Mouse (Mus musculus) kidney, embryonic 15.5 days (tissue): ENCODE measurements around the gene Thap12. TPM values are rescaled to one million over a fixed set of nuclear protein-coding genes. Genes with fewer than 3 reads are reported as not detected.

Source experiments
- ATAC-seq: fragments of 200-750 bp; cut with Nextera tagmentation; replicated peaks from 2 replicates; pipeline ENCODE4 v1.8.0; 2017; ENCODE audit warnings: moderate TSS enrichment; ENCODE audit not compliant: low FRiP score
- H3K27ac ChIP-seq: fragments of 300-500 bp; sonication (generic); 2 replicates; pipeline ENCODE4 v1.5.1; 2015; ENCODE audit warnings: mild to moderate bottlenecking, inconsistent platforms
- H3K27me3 ChIP-seq: fragments of 300-500 bp; sonication (generic); 2 replicates; pipeline ENCODE4 v1.6.1; 2015; ENCODE audit warnings: inconsistent platforms
- H3K36me3 ChIP-seq: fragments of 300-500 bp; sonication (generic); 2 replicates; pipeline ENCODE4 v1.6.1; 2015; ENCODE audit warnings: inconsistent platforms
- H3K4me1 ChIP-seq: fragments of 300-500 bp; sonication (generic); 2 replicates; pipeline ENCODE4 v1.6.1; 2015; ENCODE audit warnings: inconsistent platforms
- H3K4me2 ChIP-seq: fragments of 300-500 bp; sonication (generic); 2 replicates; pipeline ENCODE4 v1.6.1; 2015; ENCODE audit warnings: moderate library complexity, mild to moderate bottlenecking, inconsistent platforms
- H3K4me3 ChIP-seq: fragments of 300-500 bp; sonication (generic); replicated peaks from 2 replicates; pipeline ENCODE4 v1.5.1; 2015; ENCODE audit warnings: mild to moderate bottlenecking, inconsistent platforms
- H3K9ac ChIP-seq: fragments of 300-500 bp; sonication (generic); 2 replicates; pipeline ENCODE4 v1.6.1; 2015; ENCODE audit warnings: mild to moderate bottlenecking, inconsistent platforms
- H3K9me3 ChIP-seq: fragments of 300-500 bp; sonication (generic); replicated peaks from 2 replicates; pipeline ENCODE4 v1.6.1; 2016; ENCODE audit warnings: inconsistent platforms
- WGBS: fragments of 180-500 bp; shearing (Covaris S2); methylation state at CpG from one replicate; pipeline ENCODE4 v1.1.7; 2015; ENCODE audit warnings: mixed read lengths; 5-methylcytosine and 5-hydroxymethylcytosine counted together
- polyA plus RNA-seq: library from polyadenylated mRNA; unstranded; fragments of >200 nt; fragmentation: Nextera tagmentation; extraction: Ambion mirVana; gene quantifications from 2 replicates; pipeline ENCODE4 v1.2.1, GENCODE M21; 2015

The Thap12 gene
- polyA plus RNA-seq = 61.3 and 61.7 TPM in 2 replicates

- H3K36me3 ChIP-seq = no peaks in the 10 kb centered on the region
- no peaks in the 10 kb centered on the region for H3K9me3 ChIP-seq
- peak; percentile 98 for ATAC-seq
- H3K27ac ChIP-seq = peak within 1 kb of the TSS; percentile 94
- H3K9ac ChIP-seq = peak within 1 kb of the TSS; percentile 94
- peak within 1 kb of the TSS; percentile 77 for H3K4me2 ChIP-seq
- H3K4me1 ChIP-seq = peaks cover 28% of the 10 kb centered on the region
- 3% methylated on average over 62 of the region's 65 CpGs for WGBS
- H3K27me3 ChIP-seq = no peaks in the 10 kb centered on the region
- H3K4me3 ChIP-seq = peak within 1 kb of the TSS; percentile 100
Measured at GRCm38 (mm10) chr7:98702283-98703240, at the start of gene Thap12. Gene Thap12, plus strand, starts transcription at chr7:98703103.

DNA sequence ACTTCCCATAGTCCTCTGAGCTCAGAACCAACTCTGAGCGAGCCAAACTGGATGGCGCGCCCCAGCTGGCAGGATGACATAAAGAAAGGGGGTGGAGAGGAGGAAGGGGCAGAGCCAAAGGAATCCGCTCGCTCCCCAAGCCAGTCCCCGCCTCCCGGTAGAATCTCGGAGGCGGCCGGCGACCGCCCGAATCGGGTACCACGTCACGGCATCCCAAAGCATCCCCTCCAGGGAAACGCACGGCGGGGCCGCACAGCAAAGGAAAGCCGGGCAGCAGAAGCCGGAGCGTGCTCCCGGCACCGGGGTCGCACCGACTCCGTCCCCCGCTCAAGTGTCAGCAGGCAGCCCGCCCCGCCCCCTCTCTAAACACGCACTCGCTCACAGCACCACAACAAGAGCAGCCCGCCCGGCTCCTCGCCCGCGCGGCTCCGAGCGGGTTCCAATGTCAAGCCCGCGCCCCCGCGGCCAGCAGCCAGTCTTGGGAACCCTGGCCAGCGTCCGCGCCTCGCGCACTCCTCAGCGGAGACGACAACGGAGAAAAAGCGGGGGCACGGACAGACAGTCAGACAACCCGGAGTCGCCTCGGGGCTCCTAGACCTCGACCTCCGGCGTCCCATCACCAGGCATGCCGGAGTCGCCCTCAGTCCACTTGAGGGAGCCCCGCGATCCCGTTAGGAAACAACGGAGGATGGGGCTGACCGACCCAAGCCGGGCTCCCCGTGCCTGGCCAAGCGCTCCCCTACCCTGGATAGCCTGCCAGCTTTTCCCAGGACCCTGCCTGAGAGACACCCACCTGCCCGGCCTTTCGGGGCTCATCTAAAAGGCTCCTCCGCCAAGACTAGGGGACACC lies 47.0 kb upstream of the Thap12 start:
- under 1% methylated on average over 73 of the region's 74 CpGs for WGBS
- Histone ChIP-seq H3K9me3 (no peaks in the 10 kb centered on the region), H3K27me3 (no peaks in the 10 kb centered on the region), H3K9ac (peak overlapping the region; percentile 91), H3K4me1 (peaks cover 21% of the 10 kb centered on the region), H3K36me3 (peaks cover 41% of the 10 kb centered on the region), H3K4me2 (peak overlapping the region; percentile 74), H3K27ac (peak overlapping the region; percentile 98), H3K4me3 (peak overlapping the region; percentile 91)
- ATAC-seq = peak; percentile 79

DNA sequence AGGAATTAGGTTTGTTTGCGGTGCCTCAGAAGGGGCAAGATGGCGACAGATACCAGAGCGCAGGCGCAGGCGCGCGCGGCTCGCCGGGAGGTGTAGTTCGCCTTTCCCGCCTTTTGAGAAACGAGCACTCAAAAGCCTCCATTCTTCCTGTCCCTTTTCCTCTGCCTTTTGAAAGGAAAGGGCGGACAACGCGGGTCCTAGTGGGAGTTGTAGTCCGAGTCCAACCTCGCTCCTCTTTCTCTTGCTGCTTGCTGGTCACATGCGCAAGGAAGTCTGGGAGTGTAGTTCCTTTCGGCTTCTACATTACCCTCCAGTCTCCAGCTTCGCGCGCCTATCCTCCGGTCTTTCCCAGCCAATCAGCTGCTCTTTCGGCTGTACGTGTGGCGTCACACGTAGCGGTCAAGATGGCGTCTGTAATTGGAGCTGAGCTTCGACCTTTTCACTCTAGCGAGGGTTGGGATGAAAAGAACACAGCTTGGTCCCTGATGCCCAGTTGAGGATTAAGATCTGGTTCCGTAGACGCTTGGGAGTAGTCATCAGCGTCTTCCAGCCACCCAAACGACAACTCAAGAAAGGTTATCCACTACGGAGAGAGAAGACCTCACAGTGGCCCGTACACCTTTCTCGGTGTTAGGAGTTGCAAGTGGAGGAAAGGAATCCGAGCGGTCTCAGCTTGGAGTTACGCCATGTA lies 46.2 kb upstream of the Thap12 start, which contains the start of gene Emsy:
Emsy (minus strand) TSS at position 253 of the 691 bp plus-strand sequence.
- no peaks in the 10 kb centered on the region for H3K27me3 ChIP-seq
- peak within 1 kb of the TSS; percentile 91 for H3K9ac ChIP-seq
- H3K36me3 ChIP-seq = peaks cover 33% of the 10 kb centered on the region
- H3K4me1 ChIP-seq = peaks cover 21% of the 10 kb centered on the region
- under 1% methylated on average over 42 of the region's 42 CpGs for WGBS
- H3K27ac ChIP-seq = peak within 1 kb of the TSS; percentile 98
- H3K4me2 ChIP-seq = peak within 1 kb of the TSS; percentile 74
- ATAC-seq = peak; percentile 97
- H3K9me3 ChIP-seq = no peaks in the 10 kb centered on the region
- peak within 1 kb of the TSS; percentile 91 for H3K4me3 ChIP-seq

- WGBS = 50% methylated on average over 5 of the region's 5 CpGs
- H3K4me3 ChIP-seq = no peak overlapping the region
- H3K4me1 ChIP-seq = peaks cover 2% of the 10 kb centered on the region; the same call in 1 of the 2 replicates
- H3K4me2 ChIP-seq = no peak overlapping the region
- no peak overlapping the region; the same call in 1 of the 2 replicates for H3K27ac ChIP-seq
- no peak overlapping the region for H3K9ac ChIP-seq
- no peaks in the 10 kb centered on the region for H3K27me3 ChIP-seq
- no peaks in the 10 kb centered on the region for H3K36me3 ChIP-seq
- no peaks in the 10 kb centered on the region for H3K9me3 ChIP-seq
- no peak for ATAC-seq
Measured at GRCm38 (mm10) chr7:98665166-98665565, 37.7 kb upstream of the Thap12 start.

GRCm38 (mm10) chr7:98665726-98666125 lies 37.2 kb upstream of the Thap12 start:
- H3K4me3 ChIP-seq = no peak overlapping the region
- H3K4me1 ChIP-seq = peaks cover 2% of the 10 kb centered on the region; the same call in 1 of the 2 replicates
- WGBS = 85% methylated on average over 6 of the region's 6 CpGs
- no peak for ATAC-seq
- H3K27ac ChIP-seq = no peak overlapping the region
- no peaks in the 10 kb centered on the region for H3K9me3 ChIP-seq
- H3K27me3 ChIP-seq = no peaks in the 10 kb centered on the region
- no peak overlapping the region for H3K9ac ChIP-seq
- no peaks in the 10 kb centered on the region for H3K36me3 ChIP-seq
- H3K4me2 ChIP-seq = no peak overlapping the region

- H3K9me3 ChIP-seq = no peaks in the 10 kb centered on the region
- peaks cover 24% of the 10 kb centered on the region for H3K4me1 ChIP-seq
- H3K9ac ChIP-seq = no peak overlapping the region
- whole genome bisulfite sequencing = 52% methylated on average over 6 of the region's 6 CpGs
- H3K4me2 ChIP-seq = no peak overlapping the region
- no peak overlapping the region for H3K4me3 ChIP-seq
- H3K27me3 ChIP-seq = no peaks in the 10 kb centered on the region
- peak overlapping the region; percentile 42; the same call in 1 of the 2 replicates for H3K27ac ChIP-seq
- ATAC-seq = no peak
- no peaks in the 10 kb centered on the region for H3K36me3 ChIP-seq
Measured at GRCm38 (mm10) chr7:98667956-98668746, 34.8 kb upstream of the Thap12 start.

DNA sequence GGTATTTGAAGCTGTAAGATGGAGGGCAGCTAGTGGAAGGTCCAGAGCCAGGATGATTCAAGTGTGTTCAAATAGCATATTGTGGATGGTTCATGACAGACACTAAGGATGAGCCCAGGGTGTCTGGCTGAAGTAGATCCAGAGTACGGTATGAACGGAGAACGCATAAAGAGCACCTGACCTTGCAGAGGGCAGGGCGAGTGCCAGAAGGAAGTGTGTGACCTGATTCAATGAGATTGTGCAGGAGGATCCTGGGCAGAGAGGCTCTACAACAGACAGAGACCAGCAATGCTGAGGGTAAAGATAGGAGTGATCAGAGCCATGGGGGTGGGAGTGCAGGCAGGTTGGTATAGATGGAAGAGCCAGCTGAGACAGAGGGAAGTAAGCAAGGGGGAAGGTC lies 32.1 kb upstream of the Thap12 start:
- Histone ChIP-seq H3K4me3 (no peak overlapping the region), H3K27ac (no peak overlapping the region), H3K9ac (no peak overlapping the region), H3K4me2 (no peak overlapping the region), H3K36me3 (no peaks in the 10 kb centered on the region), H3K27me3 (no peaks in the 10 kb centered on the region), H3K9me3 (no peaks in the 10 kb centered on the region), H3K4me1 (peaks cover 27% of the 10 kb centered on the region)
- WGBS = 59% methylated on average over 4 of the region's 4 CpGs
- ATAC-seq = no peak

- Histone ChIP-seq H3K36me3 (no peaks in the 10 kb centered on the region), H3K4me3 (no peak overlapping the region), H3K9me3 (no peaks in the 10 kb centered on the region), H3K27me3 (no peaks in the 10 kb centered on the region), H3K4me1 (peaks cover 28% of the 10 kb centered on the region), H3K27ac (peak overlapping the region; percentile 51; the same call in 1 of the 2 replicates), H3K4me2 (no peak overlapping the region), H3K9ac (no peak overlapping the region)
- WGBS = 33% methylated on average over 9 of the region's 9 CpGs
- no peak for ATAC-seq
Measured at GRCm38 (mm10) chr7:98671416-98671815, 31.5 kb upstream of the Thap12 start.

- Histone ChIP-seq H3K4me3 (no peak overlapping the region), H3K27ac (peak overlapping the region; percentile 51), H3K36me3 (no peaks in the 10 kb centered on the region), H3K9ac (no peak overlapping the region), H3K9me3 (no peaks in the 10 kb centered on the region), H3K27me3 (no peaks in the 10 kb centered on the region), H3K4me2 (no peak overlapping the region), H3K4me1 (peaks cover 28% of the 10 kb centered on the region)
- peak; percentile 58; the same call in 1 of the 2 replicates for ATAC-seq
- 36% methylated on average over 11 of the region's 11 CpGs for WGBS
Measured at GRCm38 (mm10) chr7:98672241-98672955, 30.5 kb upstream of the Thap12 start.

GRCm38 (mm10) chr7:98674344-98674743 lies 28.6 kb upstream of the Thap12 start:
- Histone ChIP-seq H3K27me3 (no peaks in the 10 kb centered on the region), H3K27ac (no peak overlapping the region), H3K36me3 (no peaks in the 10 kb centered on the region), H3K4me2 (no peak overlapping the region), H3K9me3 (no peaks in the 10 kb centered on the region), H3K4me1 (peaks cover 45% of the 10 kb centered on the region), H3K4me3 (no peak overlapping the region), H3K9ac (no peak overlapping the region)
- 69% methylated on average over 4 of the region's 4 CpGs for WGBS
- no peak for ATAC-seq
